Mouse (Mus musculus) embryonic stem cell, embryonic (primary cell): ENCODE data around the gene Rabggtb.
"Not testable (repeated sequence)": the region's sequence is repeated elsewhere in the genome, so short reads cannot be mapped to it uniquely, and the experiment has no call there.

Source experiments
- CTCF ChIA-PET, 4 experiments: fragments of 300-600 bp in 2 of 4; fragments of 350-600 bp in 2 of 4; sonication (Branson Sonifier 250); formaldehyde crosslinking; loops; one replicate each; lab custom pipeline; 2022; ENCODE audit warnings: inconsistent platforms in 2 of 4; lab: Charles Lee
- POLR2A ChIA-PET, 4 experiments: fragments of 300-600 bp in 2 of 4; fragments of 350-600 bp in 2 of 4; sonication (Branson Sonifier 250); formaldehyde crosslinking; loops; one replicate each; lab custom pipeline; 2022; ENCODE audit warnings: antibody characterized with exemption in 4 of 4, inconsistent platforms in 1 of 4; lab: Charles Lee

The Rabggtb gene

DNA sequence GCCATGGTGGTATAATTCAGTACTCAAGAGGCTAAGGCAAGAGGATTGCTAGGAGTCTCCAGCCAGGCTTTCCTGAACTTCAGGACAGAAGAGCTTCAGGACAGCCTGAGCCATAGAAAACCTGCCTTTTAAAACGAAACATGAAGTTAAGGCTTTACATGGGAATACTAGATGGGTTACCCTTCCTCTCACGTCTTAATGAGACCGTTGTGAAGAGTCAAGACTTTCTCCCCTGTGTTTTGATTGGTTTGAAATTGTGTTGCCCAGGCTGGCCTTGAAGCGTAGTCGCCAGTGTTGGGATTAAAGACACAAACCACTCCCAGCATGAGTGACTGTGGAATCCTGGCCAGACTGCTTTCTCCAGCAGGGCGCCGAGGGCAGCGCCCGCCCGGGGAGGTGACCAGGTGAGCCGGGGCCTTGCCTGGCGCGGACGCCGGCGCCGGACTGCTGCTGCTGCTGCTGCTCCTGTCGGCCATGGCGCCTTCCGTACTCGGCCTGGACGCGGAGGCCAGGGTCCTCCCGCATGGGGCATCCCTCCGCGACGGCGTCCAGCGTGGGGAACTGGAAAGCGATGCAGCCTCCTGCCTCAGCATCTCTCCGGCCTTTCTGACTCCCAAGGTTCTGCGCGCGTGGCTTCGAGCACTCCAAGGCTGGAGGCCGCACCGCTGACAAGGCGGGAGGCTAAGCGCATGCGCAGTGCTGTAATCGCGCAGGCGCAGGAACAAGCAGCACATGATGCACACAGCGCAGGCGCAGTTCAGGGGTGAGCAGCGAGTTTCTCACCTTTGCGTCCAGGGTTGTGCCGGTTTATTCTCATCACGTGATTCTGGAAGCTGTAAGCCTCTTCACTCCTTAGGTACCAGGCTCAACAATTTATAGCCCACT, 7.3 kb downstream of the Rabggtb start:
- CTCF ChIA-PET = interaction anchor here (0.6 to 1.8 kb wide), 19 partner anchors 7 to 1612 kb away, joined by 3 to 8 read pairs (median 4); partner anchors contain the start of gene Rabggtb (in 4 of the 4)
- POLR2A ChIA-PET = interaction anchor here (0.5 to 22.6 kb wide), 34 partner anchors 7 to 1510 kb away, joined by 3 to 945 read pairs (median 4); partner anchors contain the start of genes Acadm (in 3 of the 4), Rabggtb (in 3 of the 4) and Zzz3 (in 1 of the 4)

- ChIA-PET POLR2A (interaction anchor here (0.5 to 22.6 kb wide), 19 partner anchors 8 to 691 kb away, joined by 3 to 945 read pairs (median 5); partner anchors contain the start of genes Rabggtb (in 3 of the 4) and Acadm (in 2 of the 4)), CTCF (interaction anchor here (0.6 to 1.8 kb wide), 18 partner anchors 8 to 779 kb away, joined by 3 to 8 read pairs (median 4); partner anchors contain the start of genes Rabggtb (in 4 of the 4) and Acadm (in 1 of the 4))
Measured at GRCm38 (mm10) chr3:153904586-153904985, 8.2 kb downstream of the Rabggtb start.

GRCm38 (mm10) chr3:153902595-153902994, 10.2 kb downstream of the Rabggtb start:
- POLR2A ChIA-PET = interaction anchor here in 2 of 4 experiments (0.9 to 22.6 kb wide), 3 partner anchors 10 to 45 kb away, joined by 3 to 945 read pairs (median 6); partner anchors contain the start of genes Rabggtb (in 2 of the 2) and Acadm (in 1 of the 2)
- CTCF ChIA-PET = no interaction called here

- POLR2A ChIA-PET = interaction anchor here in 2 of 4 experiments (1.4 to 22.6 kb wide), 3 partner anchors 8 to 29 kb away, joined by 6 to 945 read pairs (median 9); partner anchors contain the start of genes Rabggtb (in 2 of the 2) and Acadm (in 1 of the 2)
- CTCF ChIA-PET = no interaction called here
Measured at GRCm38 (mm10) chr3:153901904-153902303, 10.9 kb downstream of the Rabggtb start.

GRCm38 (mm10) chr3:153897216-153897615, 15.6 kb downstream of the Rabggtb start:
- CTCF ChIA-PET = no interaction called here
- POLR2A ChIA-PET = interaction anchor here in 3 of 4 experiments (0.6 to 4.8 kb wide), 5 partner anchors 9 to 807 kb away, joined by 3 to 54 read pairs (median 3); partner anchors contain the start of genes Rabggtb (in 3 of the 3) and Msh4 (in 1 of the 3)

- POLR2A ChIA-PET = interaction anchor here (0.6 to 4.8 kb wide), 13 partner anchors 9 to 529 kb away, joined by 3 to 54 read pairs (median 4); partner anchors contain the start of genes Msh4 (in 2 of the 4), Rabggtb (in 2 of the 4) and Acadm (in 1 of the 4)
- CTCF ChIA-PET = interaction anchor here in 2 of 4 experiments (1.0 to 2.3 kb wide), 2 partner anchors 9 kb away, joined by 3 to 6 read pairs; no protein-coding TSS in a partner anchor
Measured at GRCm38 (mm10) chr3:153895454-153895853, 17.4 kb downstream of the Rabggtb start.

GRCm38 (mm10) chr3:153889188-153889781, 23.5 kb downstream of the Rabggtb start:
- ChIA-PET POLR2A (no interaction called here), CTCF (no interaction called here)

DNA sequence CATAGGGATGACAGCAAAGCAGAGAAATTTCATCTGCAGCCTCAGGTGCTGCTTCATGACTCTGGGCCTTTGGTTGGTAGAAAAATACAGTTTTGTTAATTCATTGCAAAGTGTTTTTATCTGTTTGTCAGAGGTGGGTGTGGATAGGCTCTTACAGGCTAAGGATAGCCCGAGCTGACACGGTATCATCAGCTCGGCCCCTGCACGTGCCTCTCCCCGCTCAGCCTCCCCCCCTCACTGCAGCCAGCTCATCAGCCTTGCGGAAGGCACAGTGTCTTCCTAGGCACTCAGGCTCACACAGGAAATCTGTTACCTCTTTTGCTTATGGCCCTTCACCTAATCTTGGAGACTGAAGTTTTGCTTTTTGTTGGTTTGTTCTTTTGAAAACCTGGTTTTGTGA, 24.7 kb downstream of the Rabggtb start:
- POLR2A ChIA-PET = no interaction called here
- CTCF ChIA-PET = no interaction called here

GRCm38 (mm10) chr3:153886296-153886695, 26.5 kb downstream of the Rabggtb start:
- ChIA-PET CTCF (interaction anchor here in 2 of 4 experiments (0.7 to 1.0 kb wide), 2 partner anchors 55 to 169 kb away, joined by 3 read pairs; no protein-coding TSS in a partner anchor), POLR2A (interaction anchor here in 2 of 4 experiments (0.7 to 2.5 kb wide), 4 partner anchors 23 to 41 kb away, joined by 3 to 10 read pairs (median 4); partner anchors contain the start of gene Rabggtb (in 1 of the 2))

- CTCF ChIA-PET = no interaction called here
Measured at GRCm38 (mm10) chr3:153871396-153871795, 41.4 kb downstream of the Rabggtb start.

GRCm38 (mm10) chr3:153867149-153868136, 45.4 kb downstream of the Rabggtb start:
- CTCF ChIA-PET = interaction anchor here in 3 of 4 experiments (0.5 to 1.3 kb wide), 3 partner anchors 32 to 70 kb away, joined by 3 to 4 read pairs (median 3); no protein-coding TSS in a partner anchor
- POLR2A ChIA-PET = interaction anchor here in 1 of 4 experiments (0.5 to 1.4 kb wide), 2 partner anchors 41 to 59 kb away, joined by 3 to 4 read pairs; no protein-coding TSS in a partner anchor

More at GRCm38 (mm10) chr3:153871396-153871795, 41.4 kb downstream of the Rabggtb start:
- POLR2A ChIA-PET = no interaction called here

DNA sequence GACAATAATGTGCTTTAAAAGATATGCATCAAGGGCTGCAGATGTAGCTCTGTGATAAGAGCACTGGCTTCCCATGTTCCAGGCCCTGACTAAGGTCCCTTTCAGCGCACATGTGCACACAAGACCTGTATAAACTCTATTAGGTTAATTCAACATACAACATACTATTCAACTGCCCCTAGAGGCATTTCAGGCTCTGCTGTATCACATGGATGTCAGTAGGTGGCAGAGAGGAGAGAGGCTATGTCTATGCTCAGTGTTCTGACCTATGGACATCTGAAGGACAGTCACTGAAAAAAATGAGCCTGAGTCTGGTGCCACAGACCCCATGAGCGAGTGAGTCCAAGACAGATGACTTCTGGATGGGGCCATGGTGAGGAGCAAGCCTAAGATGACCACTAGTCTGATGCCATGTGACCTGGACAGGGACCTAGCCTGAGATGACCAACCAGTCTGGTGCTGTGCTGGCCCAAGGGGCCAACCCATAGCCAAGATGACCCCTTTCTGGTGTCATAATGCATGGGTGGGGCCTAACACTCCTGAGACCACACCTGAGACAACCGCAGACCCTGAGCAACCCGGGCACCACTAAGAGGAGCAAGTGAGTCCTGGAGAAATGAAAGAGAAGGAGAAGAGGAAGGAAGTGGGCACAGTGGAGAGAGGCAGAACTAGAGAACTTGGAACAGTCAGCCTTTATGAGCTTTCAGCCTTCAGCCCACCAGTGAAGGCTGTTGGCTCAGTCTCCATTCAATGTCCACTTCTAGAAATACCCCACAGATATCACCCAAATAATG, 48.0 kb downstream of the Rabggtb start:
- ChIA-PET POLR2A (interaction anchor here in 1 of 4 experiments (0.6 kb wide), 1 partner anchor 14 kb away, joined by 3 read pairs; no protein-coding TSS in a partner anchor), CTCF (no interaction called here)

DNA sequence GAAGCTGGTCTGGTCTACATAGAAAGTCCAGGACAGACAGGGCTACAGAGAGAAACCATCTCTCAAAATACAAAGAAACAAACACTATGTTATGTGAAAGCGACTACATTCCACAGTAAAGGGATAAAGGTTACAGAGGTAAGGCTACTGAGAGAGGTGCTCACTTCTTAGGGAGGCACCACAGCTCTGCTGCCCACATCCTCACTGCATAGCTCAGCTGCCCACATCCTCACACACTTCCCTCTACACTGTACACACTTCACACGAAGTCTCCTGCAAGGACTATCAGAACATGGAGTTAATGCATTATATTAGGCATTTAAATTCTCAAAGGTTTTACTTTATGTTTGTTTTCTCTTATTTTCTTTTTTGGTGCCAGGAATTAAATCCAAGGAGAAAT, 49.0 kb downstream of the Rabggtb start:
- ChIA-PET CTCF (no interaction called here), POLR2A (interaction anchor here in 1 of 4 experiments (0.6 kb wide), 1 partner anchor 13 kb away, joined by 3 read pairs; no protein-coding TSS in a partner anchor)

- CTCF ChIA-PET = not testable (repeated sequence)
- POLR2A ChIA-PET = interaction anchor here in 1 of 4 experiments (0.6 kb wide), 2 partner anchors 51 to 77 kb away, joined by 4 to 8 read pairs; no protein-coding TSS in a partner anchor
Measured at GRCm38 (mm10) chr3:153860392-153860791, 52.4 kb downstream of the Rabggtb start.

DNA sequence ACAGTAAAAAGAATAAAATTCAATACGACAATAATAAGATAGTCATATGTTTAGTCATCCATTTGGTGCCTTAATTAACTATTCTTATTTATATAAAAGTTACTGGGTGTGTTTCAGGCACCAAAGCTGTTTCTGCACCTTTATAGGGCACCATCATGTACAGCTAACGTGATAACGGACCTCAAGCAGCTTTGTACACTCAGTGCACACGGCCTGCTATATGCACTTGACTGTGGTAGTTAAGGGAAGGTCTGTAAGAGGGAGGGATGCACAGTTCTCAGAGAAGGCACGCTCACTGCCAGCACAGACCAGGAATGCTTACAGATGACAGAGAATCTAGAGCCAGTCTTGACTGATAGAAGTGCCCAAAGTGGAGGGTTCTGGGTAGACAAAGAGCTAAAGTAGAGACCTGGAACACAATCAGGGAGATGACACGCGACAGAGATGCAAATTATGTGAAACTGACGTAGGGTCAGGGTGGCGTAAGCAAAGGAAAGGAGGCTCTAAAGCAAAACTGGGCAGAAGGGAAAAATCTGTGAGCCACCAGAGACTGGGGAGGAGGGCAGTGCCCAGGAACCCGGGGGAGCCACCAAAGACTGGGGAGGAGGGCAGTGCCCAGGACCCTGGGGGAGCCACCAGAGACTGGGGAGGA, 54.3 kb downstream of the Rabggtb start:
- CTCF ChIA-PET = interaction anchor here in 1 of 4 experiments (1.3 kb wide), 1 partner anchor 23 kb away, joined by 3 read pairs; no protein-coding TSS in a partner anchor
- POLR2A ChIA-PET = interaction anchor here in 1 of 4 experiments (0.6 kb wide), 1 partner anchor 67 kb away, joined by 3 read pairs; no protein-coding TSS in a partner anchor
